Mouse (Mus musculus): Measurements from ENCODE around the gene Slc22a23.
A peak's percentile ranks its signal among the peaks of the same experiment; 100 is the strongest.

The Slc22a23 gene

GRCm38 (mm10) chr13:34343719-34344375, 1.1 kb downstream of the Slc22a23 start:
- peak; percentile 66 for DNase-seq (ENCODE audit: low read depth, low spot score)

GRCm38 (mm10) chr13:34342286-34342890, 2.6 kb downstream of the Slc22a23 start:
- DNase-seq (ENCODE audit: low read depth, low spot score): peak; percentile 18

GRCm38 (mm10) chr13:34336895-34337294, 8.1 kb downstream of the Slc22a23 start:
- no peak for DNase-seq (ENCODE audit: low read depth, low spot score)

- DNase-seq (ENCODE audit: low read depth, low spot score): no peak
These were observed 10.1 kb downstream of the Slc22a23 start for GRCm38 (mm10) chr13:34334847-34335246.

GRCm38 (mm10) chr13:34332762-34333161, 12.2 kb downstream of the Slc22a23 start:
- peak; percentile 12 for DNase-seq (ENCODE audit: low read depth, low spot score)

- DNase-seq (ENCODE audit: low read depth, low spot score): no peak
These were observed 13.4 kb downstream of the Slc22a23 start for GRCm38 (mm10) chr13:34331399-34332186.

GRCm38 (mm10) chr13:34329589-34329988, 15.4 kb downstream of the Slc22a23 start:
- no peak for DNase-seq (ENCODE audit: low read depth, low spot score)

GRCm38 (mm10) chr13:34326992-34327391, 18.0 kb downstream of the Slc22a23 start:
- DNase-seq (ENCODE audit: low read depth, low spot score): no peak

- DNase-seq (ENCODE audit: low read depth, low spot score): no peak
These were observed 21.6 kb downstream of the Slc22a23 start for GRCm38 (mm10) chr13:34323361-34323760.

GRCm38 (mm10) chr13:34320482-34320881, 24.5 kb downstream of the Slc22a23 start:
- DNase-seq (ENCODE audit: low read depth, low spot score): no peak

GRCm38 (mm10) chr13:34317051-34317450, 27.9 kb downstream of the Slc22a23 start:
- no peak for DNase-seq (ENCODE audit: low read depth, low spot score)

- DNase-seq (ENCODE audit: low read depth, low spot score): no peak
These were observed 28.5 kb downstream of the Slc22a23 start for GRCm38 (mm10) chr13:34316511-34316910.

GRCm38 (mm10) chr13:34313033-34313491, 31.9 kb downstream of the Slc22a23 start:
- DNase-seq (ENCODE audit: low read depth, low spot score): no peak

- no peak for DNase-seq (ENCODE audit: low read depth, low spot score)
These were observed 32.5 kb downstream of the Slc22a23 start for GRCm38 (mm10) chr13:34312346-34313002.

- no peak for DNase-seq (ENCODE audit: low read depth, low spot score)
These were observed 33.4 kb downstream of the Slc22a23 start for GRCm38 (mm10) chr13:34311593-34311992.

- no peak for DNase-seq (ENCODE audit: low read depth, low spot score)
These were observed 36.4 kb downstream of the Slc22a23 start for GRCm38 (mm10) chr13:34308604-34308927.

GRCm38 (mm10) chr13:34307696-34308603, 37.0 kb downstream of the Slc22a23 start:
- DNase-seq (ENCODE audit: low read depth, low spot score): no peak

- DNase-seq (ENCODE audit: low read depth, low spot score): no peak
These were observed 38.9 kb downstream of the Slc22a23 start for GRCm38 (mm10) chr13:34305964-34306671.

GRCm38 (mm10) chr13:34304896-34305295, 40.1 kb downstream of the Slc22a23 start:
- DNase-seq (ENCODE audit: low read depth, low spot score): no peak

GRCm38 (mm10) chr13:34303386-34304016, 41.5 kb downstream of the Slc22a23 start:
- no peak for DNase-seq (ENCODE audit: low read depth, low spot score)

All from ZHBTc4 (cell line).